Mouse (Mus musculus) mature B cell (primary cell): Measurements from ENCODE around the gene Etnppl.

Experiments used
- in situ Hi-C: fragments of 300-500 bp; cut with MboI; formaldehyde crosslinking; loops from 2 replicates; pipeline ENCODE4 v1.14.3; 2019

The Etnppl gene

DNA sequence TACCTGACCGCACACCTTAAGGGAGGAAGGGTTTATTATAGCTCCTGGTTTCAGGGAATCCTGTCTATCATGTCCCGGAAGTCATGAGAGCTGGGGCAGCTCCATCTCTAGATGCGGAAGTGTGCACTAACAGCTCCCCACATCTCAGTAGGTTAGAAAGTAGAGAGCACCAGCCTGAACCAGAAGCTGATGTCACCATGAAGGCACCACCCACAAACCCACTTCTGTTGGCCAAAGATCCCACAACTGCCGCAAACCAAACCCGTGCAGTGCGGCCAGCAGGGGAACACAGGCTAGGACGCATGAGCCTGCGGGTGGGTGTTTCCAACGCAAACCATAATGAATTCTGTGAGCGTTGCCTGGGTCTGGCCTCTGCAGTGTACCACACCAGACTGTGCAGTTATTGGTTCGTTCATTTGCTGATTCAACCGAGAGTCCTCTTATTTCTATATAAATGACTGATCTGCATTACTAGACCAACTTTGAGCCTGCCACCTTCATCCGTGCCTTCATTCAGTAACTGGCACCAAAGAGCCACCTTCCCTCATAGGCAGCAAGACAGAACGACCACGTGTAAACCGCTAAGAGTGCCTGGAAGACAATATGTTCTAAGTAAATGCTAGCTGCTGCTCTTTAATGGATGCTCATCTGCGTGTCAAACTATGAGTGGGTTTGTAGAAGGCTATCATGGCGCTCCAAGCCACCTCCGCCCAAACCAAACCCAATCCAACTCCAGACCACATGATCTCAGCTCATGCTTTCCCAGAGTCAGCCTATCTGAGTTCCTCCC lies 60.6 kb downstream of the Etnppl start:
- in situ Hi-C loops, result loop anchor here (25.0 kb wide), 1 partner anchor 591 kb away; no protein-coding TSS in a partner anchor

DNA sequence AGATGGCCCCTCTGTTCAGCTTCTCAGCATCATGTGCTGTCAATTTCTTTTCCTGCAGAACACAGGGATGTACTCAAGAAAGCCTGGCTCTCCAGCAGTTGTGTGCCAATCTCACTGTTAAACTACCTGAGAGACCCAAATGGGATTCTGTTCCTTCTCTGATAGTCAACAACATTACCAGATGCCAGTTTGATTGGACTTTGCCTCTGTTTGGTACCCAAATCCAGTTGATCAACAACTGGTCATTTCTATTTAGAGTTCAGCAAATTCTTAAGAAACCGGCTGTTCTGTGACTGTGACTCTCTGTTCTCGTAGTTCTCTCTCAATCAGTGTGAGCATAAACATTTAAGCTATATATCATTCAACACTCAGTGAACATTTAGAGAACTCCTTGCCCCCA lies 64.0 kb downstream of the Etnppl start:
- in situ Hi-C loops, result loop anchor here (25.0 kb wide), 1 partner anchor 594 kb away; no protein-coding TSS in a partner anchor

DNA sequence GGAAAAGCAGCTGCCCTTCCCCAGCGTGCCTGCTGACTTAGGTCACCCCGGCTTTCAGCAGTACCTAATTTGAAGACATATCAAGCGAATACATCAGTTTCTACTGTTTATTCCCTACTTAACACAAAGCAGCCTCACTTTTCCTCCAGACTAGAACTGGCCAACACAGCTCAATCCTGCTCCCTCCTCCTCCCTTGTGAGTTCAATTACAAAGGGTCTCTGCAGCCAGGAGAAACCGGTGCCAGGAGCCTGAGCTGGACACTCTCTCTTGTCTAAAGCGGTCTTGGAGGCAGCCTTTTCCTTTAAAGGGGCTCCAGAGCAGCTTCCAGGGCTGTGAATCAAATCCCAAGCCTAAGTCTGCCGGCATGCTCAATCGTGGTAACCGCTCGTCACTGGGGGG lies 64.9 kb downstream of the Etnppl start:
- in situ Hi-C loops, result loop anchor here (25.0 kb wide), 1 partner anchor 595 kb away; no protein-coding TSS in a partner anchor

DNA sequence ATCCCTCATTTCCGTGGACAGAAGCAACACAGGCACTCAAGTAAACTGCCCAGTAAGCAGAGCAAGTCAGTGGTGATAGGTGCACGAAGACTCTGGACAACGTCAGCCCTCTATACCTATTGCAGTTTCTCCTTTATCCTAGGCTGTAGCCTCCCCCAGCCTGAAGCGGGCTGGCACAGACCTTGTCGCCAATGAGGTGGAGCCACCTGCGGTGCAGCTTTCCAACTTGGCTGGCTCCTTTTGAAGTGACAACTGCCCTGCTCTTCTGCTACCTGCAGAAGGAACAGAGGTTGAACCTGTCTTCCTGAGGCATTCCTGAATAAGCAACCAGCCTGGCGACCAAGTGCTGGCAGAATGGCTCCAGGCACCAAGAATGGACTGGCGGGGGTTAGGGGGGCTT lies 66.6 kb downstream of the Etnppl start:
- in situ Hi-C loops, result loop anchor here (25.0 kb wide), 1 partner anchor 597 kb away; no protein-coding TSS in a partner anchor

DNA sequence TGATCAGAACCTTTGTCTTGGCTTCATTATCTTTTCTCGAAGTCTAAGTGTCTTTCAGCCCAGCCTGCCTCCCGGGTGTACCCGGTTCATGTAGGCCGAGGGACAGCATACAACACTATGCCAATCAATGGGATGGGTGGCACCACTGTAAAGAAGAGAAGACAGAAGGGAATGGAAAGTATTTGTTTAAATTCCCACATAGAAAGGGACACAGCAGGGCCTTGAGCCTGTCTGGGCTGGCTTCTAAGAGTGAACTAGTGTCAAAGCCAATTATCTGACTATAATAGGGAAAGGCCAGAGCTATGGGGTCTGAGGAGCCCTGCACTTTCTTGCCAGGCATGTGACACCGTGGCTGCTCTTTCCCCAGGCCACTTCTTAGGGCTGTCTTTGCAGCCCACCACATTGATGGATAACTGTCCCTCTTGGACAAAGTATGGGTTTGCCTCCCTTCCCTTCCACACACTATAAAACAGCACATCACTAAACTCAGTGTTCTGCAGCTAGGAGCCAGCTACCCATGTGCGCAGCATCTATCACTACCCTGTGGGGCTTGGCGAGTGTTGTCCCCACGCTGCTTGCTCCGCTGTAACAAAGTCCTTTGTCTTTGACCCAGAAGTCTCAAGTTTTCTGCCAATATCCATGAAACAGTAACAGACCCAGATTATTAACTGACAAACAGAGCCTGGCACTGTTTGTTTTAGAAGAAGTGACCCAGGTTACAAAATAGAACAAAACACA lies 67.2 kb downstream of the Etnppl start:
- in situ Hi-C loops, result loop anchor here (25.0 kb wide), 1 partner anchor 597 kb away; no protein-coding TSS in a partner anchor

DNA sequence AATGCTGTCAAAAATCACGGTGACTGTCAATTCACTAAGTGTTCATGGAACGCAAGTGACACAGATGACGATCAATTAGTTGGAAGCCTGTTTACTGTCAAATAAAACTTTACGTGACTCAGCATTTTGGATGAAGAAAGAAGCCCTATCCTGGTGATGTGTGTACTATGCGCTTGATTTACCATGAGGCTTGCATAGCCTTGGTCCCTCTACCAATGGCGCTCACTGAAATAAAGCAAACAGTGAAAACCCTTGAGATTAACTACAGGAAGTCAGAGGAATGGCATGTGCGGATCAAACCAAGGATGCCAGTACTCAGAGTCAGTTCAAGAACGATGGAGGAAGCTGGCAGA lies 67.7 kb downstream of the Etnppl start:
- in situ Hi-C loops, result loop anchor here (25.0 kb wide), 1 partner anchor 598 kb away; no protein-coding TSS in a partner anchor

DNA sequence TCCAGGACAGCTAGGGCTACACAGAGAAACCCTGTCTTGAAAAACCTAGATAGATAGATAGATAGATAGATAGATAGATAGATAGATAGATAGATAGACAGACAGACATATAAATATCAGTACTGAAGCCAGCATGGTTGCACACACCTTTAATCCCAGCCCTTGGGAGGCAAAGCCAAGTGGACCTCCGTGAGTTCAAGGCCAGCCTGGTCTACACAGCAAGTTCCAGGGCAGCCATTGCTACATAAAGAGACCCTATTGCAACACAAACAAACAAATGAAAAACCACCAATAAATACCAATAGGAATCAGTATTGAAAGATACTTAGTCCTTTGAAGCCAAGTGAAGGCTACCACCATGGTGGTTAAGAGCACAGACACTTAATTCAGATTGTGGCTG lies 69.8 kb downstream of the Etnppl start:
- in situ Hi-C loops, result loop anchor here (25.0 kb wide), 1 partner anchor 600 kb away; no protein-coding TSS in a partner anchor
